Mouse (Mus musculus) forebrain, embryonic 10.5 days (tissue): ENCODE measurements around the gene Samd15. TPM values are rescaled to one million over a fixed set of nuclear protein-coding genes. Genes with fewer than 3 reads are reported as not detected.

Experiments used
- DNase-seq: peaks from one replicate; pipeline ENCODE4 v3.0.0-alpha.2; 2017; ENCODE audit warnings: low spot score; ENCODE audit errors: extremely low spot score
- H3K27ac ChIP-seq: fragments of 300-500 bp; sonication (generic); 2 replicates; pipeline ENCODE4 v1.5.1; 2016; ENCODE audit warnings: mild to moderate bottlenecking
- H3K27me3 ChIP-seq: fragments of 300-500 bp; sonication (generic); 2 replicates; pipeline ENCODE4 v1.6.1; 2016; ENCODE audit warnings: mild to moderate bottlenecking; ENCODE audit not compliant: poor library complexity, severe bottlenecking
- H3K36me3 ChIP-seq: fragments of 300-500 bp; sonication (generic); replicated peaks from 2 replicates; pipeline ENCODE4 v1.6.1; 2016; ENCODE audit warnings: mild to moderate bottlenecking, moderate library complexity
- H3K4me1 ChIP-seq: fragments of 300-500 bp; sonication (generic); 2 replicates; pipeline ENCODE4 v1.6.1; 2016
- H3K4me3 ChIP-seq: fragments of 300-500 bp; sonication (generic); 2 replicates; pipeline ENCODE4 v1.5.1; 2016; ENCODE audit warnings: mild to moderate bottlenecking, moderate library complexity
- H3K9me3 ChIP-seq: fragments of 300-500 bp; sonication (generic); 2 replicates; pipeline ENCODE4 v1.6.1; 2016; ENCODE audit warnings: mild to moderate bottlenecking, moderate library complexity
- WGBS: fragments of 180-500 bp; shearing (Covaris S2); methylation state at CpG from one replicate; pipeline ENCODE4 v1.1.7; 2016; 5-methylcytosine and 5-hydroxymethylcytosine counted together
- polyA plus RNA-seq: library from polyadenylated mRNA; unstranded; fragments of >200 nt; fragmentation: Nextera tagmentation; extraction: Ambion mirVana; gene quantifications from 2 replicates; pipeline ENCODE4 v1.2.1, GENCODE M21; 2016

Samd15 gene
- polyA plus RNA-seq, 1 experiment from 2014 or later, result 1.7 TPM

DNA sequence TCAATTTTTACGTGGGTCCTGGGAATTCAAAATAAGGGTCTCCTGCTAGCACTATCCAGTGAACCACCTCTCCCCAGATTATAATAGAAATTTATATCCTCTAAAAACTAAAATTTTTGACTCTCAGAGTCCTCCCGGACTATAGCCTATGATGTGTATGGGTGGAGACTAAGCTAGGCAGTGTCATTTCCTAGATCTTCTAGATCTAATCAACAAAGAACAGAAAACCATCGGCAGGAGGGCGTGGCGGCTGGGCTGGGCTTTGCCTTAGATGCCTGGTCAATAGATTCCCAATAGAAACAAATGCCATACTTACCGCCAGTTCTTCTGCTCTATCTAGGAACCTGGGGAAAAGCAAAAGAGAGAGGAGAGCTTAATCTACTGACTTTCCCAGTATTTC is 50.6 kb downstream of the Samd15 start:
- H3K4me3 ChIP-seq, result no peak overlapping the region
- H3K4me1 ChIP-seq, result no peaks in the 10 kb centered on the region
- H3K27ac ChIP-seq, result no peak overlapping the region
- H3K9me3 ChIP-seq, result no peaks in the 10 kb centered on the region
- peaks cover 91% of the 10 kb centered on the region for H3K36me3 ChIP-seq
- DNase-seq, result no peak
- no peaks in the 10 kb centered on the region for H3K27me3 ChIP-seq
- WGBS, result 93% methylated on average over 6 of the region's 6 CpGs

DNA sequence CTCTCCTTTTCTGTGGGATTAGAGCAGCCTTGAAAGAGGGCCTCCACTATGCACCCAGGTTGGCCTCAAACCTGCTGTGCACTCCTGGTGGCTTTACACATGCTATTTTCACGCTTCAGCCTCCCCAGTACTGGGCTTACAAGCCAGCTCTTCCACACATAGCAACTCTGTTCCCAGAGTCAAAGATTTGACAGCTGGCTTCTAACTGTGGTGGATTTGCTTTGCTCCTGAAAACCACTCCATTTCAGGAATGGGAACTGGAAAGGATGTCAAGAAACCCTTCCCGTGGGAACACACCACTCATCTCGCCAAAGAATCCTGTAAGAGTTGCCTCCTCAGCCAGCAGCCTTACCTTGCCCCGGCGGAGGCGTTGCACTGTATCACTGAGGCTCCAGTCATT is 54.4 kb downstream of the Samd15 start:
- H3K27ac ChIP-seq, result no peak overlapping the region
- H3K27me3 ChIP-seq, result no peaks in the 10 kb centered on the region
- WGBS, result 95% methylated on average over 6 of the region's 6 CpGs
- no peaks in the 10 kb centered on the region for H3K9me3 ChIP-seq
- H3K4me1 ChIP-seq, result no peaks in the 10 kb centered on the region
- H3K36me3 ChIP-seq, result peaks cover 96% of the 10 kb centered on the region
- DNase-seq, result no peak
- H3K4me3 ChIP-seq, result no peak overlapping the region

DNA sequence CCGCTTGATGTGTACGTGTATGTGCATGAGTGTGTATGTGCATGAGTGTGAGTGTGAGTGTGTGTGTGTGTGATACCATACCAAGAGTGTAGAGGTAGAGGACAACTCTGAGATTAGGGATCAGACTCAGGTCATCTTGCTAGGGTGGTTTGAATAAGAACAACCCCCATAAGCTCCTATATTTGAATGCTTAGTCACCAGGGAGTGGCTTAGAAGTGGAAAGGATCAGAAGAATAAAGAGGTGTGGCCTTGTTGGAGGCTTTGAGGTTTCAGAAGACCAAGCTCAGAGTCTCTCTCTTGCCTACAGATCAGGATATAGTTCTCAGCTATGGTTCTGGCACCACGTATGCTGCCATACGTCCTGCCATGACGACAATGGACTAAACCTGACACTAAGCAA is 57.1 kb downstream of the Samd15 start:
- Histone ChIP-seq H3K4me1 (no peaks in the 10 kb centered on the region), H3K9me3 (no peaks in the 10 kb centered on the region), H3K4me3 (no peak overlapping the region), H3K27me3 (no peaks in the 10 kb centered on the region), H3K36me3 (peaks cover 95% of the 10 kb centered on the region), H3K27ac (no peak overlapping the region)
- WGBS, result 94% methylated on average over 5 of the region's 5 CpGs
- DNase-seq, result no peak

DNA sequence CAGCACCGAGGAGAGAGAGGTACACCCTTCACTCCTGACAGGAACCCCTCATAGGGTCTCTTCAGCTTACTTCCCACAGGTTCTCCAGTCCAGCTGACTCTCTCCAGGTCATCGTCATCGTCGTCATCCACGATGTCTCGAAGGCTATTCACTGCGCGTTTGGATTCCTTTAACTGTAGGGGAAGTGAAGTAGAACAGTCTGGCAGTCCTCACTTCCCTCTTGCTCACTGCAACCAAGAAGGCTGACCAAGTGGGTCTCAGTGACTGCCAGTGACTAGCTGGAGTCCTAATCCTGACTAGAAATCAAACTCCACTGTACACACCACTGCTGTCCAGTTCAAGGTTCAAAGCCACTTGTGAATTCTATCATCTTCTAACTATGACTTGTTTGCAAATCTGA is 61.0 kb downstream of the Samd15 start:
- Histone ChIP-seq H3K27ac (no peak overlapping the region), H3K4me1 (peaks cover 11% of the 10 kb centered on the region), H3K9me3 (no peaks in the 10 kb centered on the region), H3K36me3 (peaks cover 83% of the 10 kb centered on the region), H3K4me3 (no peak overlapping the region), H3K27me3 (no peaks in the 10 kb centered on the region)
- WGBS, result 96% methylated on average over 8 of the region's 8 CpGs
- no peak for DNase-seq

Other genes starting within 250 kb of the Samd15 start
- 0.07 TPM in 1 of 2 replicates, not detected in the other for gene Zdhhc22, start 209.3 kb upstream of the Samd15 start, polyA plus RNA-seq
- 0.15 TPM in 1 of 2 replicates, not detected in the other for gene Tmem63c, start 178.4 kb upstream of the Samd15 start, polyA plus RNA-seq
- gene Ngb, start 97.2 kb upstream of the Samd15 start, polyA plus RNA-seq, result 0.29 and 0.31 TPM in 2 replicates
- 28.5 TPM in 2 replicates for gene Gstz1, start 52.6 kb upstream of the Samd15 start, polyA plus RNA-seq
- 15.5 and 16.6 TPM in 2 replicates for gene Pomt2, start 51.8 kb upstream of the Samd15 start, polyA plus RNA-seq
- gene Tmed8, start 731 bp downstream of the Samd15 start, polyA plus RNA-seq, result 3.5 and 3.7 TPM in 2 replicates
- 0.46 and 0.84 TPM in 2 replicates for gene Noxred1, start 39.0 kb downstream of the Samd15 start, polyA plus RNA-seq
- gene Vipas39, start 66.5 kb downstream of the Samd15 start, polyA plus RNA-seq, result 51.2 and 54.1 TPM in 2 replicates
- 279 and 280 TPM in 2 replicates for gene Ahsa1, start 66.8 kb downstream of the Samd15 start, polyA plus RNA-seq
- gene Ism2, start 100.0 kb downstream of the Samd15 start, polyA plus RNA-seq, result 0.63 and 1.8 TPM in 2 replicates
- 51.4 and 56.1 TPM in 2 replicates for gene Sptlc2, start 188.6 kb downstream of the Samd15 start, polyA plus RNA-seq
- 319 and 328 TPM in 2 replicates for gene Slirp, start 244.2 kb downstream of the Samd15 start, polyA plus RNA-seq
- gene Alkbh1, start 244.3 kb downstream of the Samd15 start, polyA plus RNA-seq, result 63.1 and 71.7 TPM in 2 replicates